Mouse (Mus musculus) heart, adult 18-20 months (tissue): Measurements from ENCODE around the gene Lhfpl5. TPM values are rescaled to one million over a fixed set of nuclear protein-coding genes. Genes with fewer than 3 reads are reported as not detected.

Source experiments
- DNase-seq, 2 experiments: peaks; one replicate each; pipeline ENCODE4 v3.0.0; 2021 to 2022; ENCODE audit warnings: mixed read lengths in 1 of 2
- microRNA-seq, 2 experiments: library from miRNA; unstranded; fragments of <30 nt; microRNA quantifications; one replicate each; pipeline ENCODE4 v1.2.0; 2022
- total RNA-seq, 2 experiments: library from RNA; stranded (reverse); gene quantifications; 2 replicates each; pipeline ENCODE4 v1.2.3; 2021

Lhfpl5 gene
- total RNA-seq, 2 experiments from 2014 or later, result not detected

GRCm38 (mm10) chr17:28626937-28627336 lies 51.5 kb downstream of the Lhfpl5 start:
- DNase-seq, result no peak

GRCm38 (mm10) chr17:28628248-28629124 lies 53.0 kb downstream of the Lhfpl5 start:
- DNase-seq, result no peak

- no peak for DNase-seq
Observed at GRCm38 (mm10) chr17:28629125-28629524, 53.7 kb downstream of the Lhfpl5 start.

Small RNA genes lying within 50 kb of the gene (microRNA-seq; reads per million reads assigned to microRNA genes)
- gene Gm25195 (0 reads per million in 2 experiments), gene Mir6969 (0 reads per million in 2 experiments)

Other genes with a start within 250 kb of the Lhfpl5 start
- 100 to 1,000 TPM; 422 to 438 TPM for gene Rpl10a, start 247.2 kb upstream of the Lhfpl5 start, total RNA-seq
- gene Tead3, start 224.8 kb upstream of the Lhfpl5 start, total RNA-seq, result 10 to 100 TPM; 12.0 to 13.3 TPM
- not detected for gene Tulp1, start 210.4 kb upstream of the Lhfpl5 start, total RNA-seq
- gene Fkbp5, start 58.1 kb upstream of the Lhfpl5 start, total RNA-seq, result 100 to 1,000 TPM in 1 of 2 experiments, 10 to 100 TPM in 1; 65.4 to 103 TPM
- gene Armc12, start 44.8 kb upstream of the Lhfpl5 start, total RNA-seq, result not detected
- not detected for gene Clpsl2, start 26.2 kb upstream of the Lhfpl5 start, total RNA-seq
- gene Clps, start 14.9 kb upstream of the Lhfpl5 start, total RNA-seq, result not detected
- gene Srpk1, start 47.1 kb downstream of the Lhfpl5 start, total RNA-seq, result 10 to 100 TPM; 33.7 to 36.3 TPM
- under 1 TPM in 1 of 2 experiments, not detected in 1; 0.39 TPM for gene Slc26a8, start 114.6 kb downstream of the Lhfpl5 start, total RNA-seq
- gene Mapk14, start 115.7 kb downstream of the Lhfpl5 start, total RNA-seq, result 10 to 100 TPM; 51.3 to 59.4 TPM
- under 1 TPM in 1 of 2 experiments, not detected in 1; 0.67 TPM for gene AC170998.1, start 150.4 kb downstream of the Lhfpl5 start, total RNA-seq
- gene Mapk13, start 193.7 kb downstream of the Lhfpl5 start, total RNA-seq, result under 1 TPM in 1 of 2 experiments, not detected in 1; 0.46 TPM
- 10 to 100 TPM; 14.8 to 19.6 TPM for gene Brpf3, start 225.4 kb downstream of the Lhfpl5 start, total RNA-seq